Mouse (Mus musculus): ENCODE data around the gene Abca2.

The Abca2 gene

GRCm38 (mm10) chr2:25426721-25427191, 1.7 kb upstream of the Abca2 start:
- peak; percentile 61 for DNase-seq

GRCm38 (mm10) chr2:25427256-25427655, 1.2 kb upstream of the Abca2 start:
- no peak for DNase-seq

GRCm38 (mm10) chr2:25429435-25430180, 1.1 kb downstream of the Abca2 start:
- no peak for DNase-seq

GRCm38 (mm10) chr2:25430395-25431233, 2.1 kb downstream of the Abca2 start:
- DNase-seq = peak; percentile 59

GRCm38 (mm10) chr2:25431308-25431855, 2.9 kb downstream of the Abca2 start:
- no peak for DNase-seq

GRCm38 (mm10) chr2:25432326-25433098, 4.0 kb downstream of the Abca2 start:
- no peak for DNase-seq

- no peak for DNase-seq
Observed at GRCm38 (mm10) chr2:25433101-25433500, 4.6 kb downstream of the Abca2 start.

- no peak for DNase-seq
Observed at GRCm38 (mm10) chr2:25434292-25434691, 5.8 kb downstream of the Abca2 start.

GRCm38 (mm10) chr2:25436286-25436820, 7.8 kb downstream of the Abca2 start:
- DNase-seq = no peak

GRCm38 (mm10) chr2:25441067-25441466, 12.6 kb downstream of the Abca2 start:
- DNase-seq = no peak

GRCm38 (mm10) chr2:25442682-25443081, 14.2 kb downstream of the Abca2 start:
- DNase-seq = no peak

GRCm38 (mm10) chr2:25450853-25451647, 22.5 kb downstream of the Abca2 start:
- no peak for DNase-seq

- DNase-seq = no peak
Observed at GRCm38 (mm10) chr2:25452951-25453350, 24.4 kb downstream of the Abca2 start.

- DNase-seq = no peak
Observed at GRCm38 (mm10) chr2:25456205-25456953, 27.9 kb downstream of the Abca2 start, which contains the start of gene Clic3. Gene Clic3 (plus strand): TSS chr2:25456838.

- no peak for DNase-seq
Observed at GRCm38 (mm10) chr2:25457022-25457896, 28.8 kb downstream of the Abca2 start.

- no peak for DNase-seq
Observed at GRCm38 (mm10) chr2:25458911-25459310, 30.4 kb downstream of the Abca2 start.

- no peak for DNase-seq
Observed at GRCm38 (mm10) chr2:25460135-25460534, 31.6 kb downstream of the Abca2 start.

- DNase-seq = peak; percentile 97
Observed at GRCm38 (mm10) chr2:25460551-25461309, 32.2 kb downstream of the Abca2 start, which contains the start of gene Paxx. Gene Paxx (minus strand): TSS chr2:25461094.

- no peak for DNase-seq
Observed at GRCm38 (mm10) chr2:25461407-25461806, 32.9 kb downstream of the Abca2 start.
